Mouse (Mus musculus) forebrain, embryonic 16.5 days (tissue): ENCODE measurements around the gene A930017K11Rik. TPM values are rescaled to one million over a fixed set of nuclear protein-coding genes. Genes with fewer than 3 reads are reported as not detected.
A peak's percentile ranks its signal among the peaks of the same experiment; 100 is the strongest.

Source experiments
- ATAC-seq: fragments of 200-750 bp; cut with Nextera tagmentation; 2 replicates; pipeline ENCODE4 v1.8.0; 2017; ENCODE audit warnings: mild to moderate bottlenecking, moderate library complexity
- H3K27ac ChIP-seq: fragments of 300-500 bp; sonication (generic); 2 replicates; pipeline ENCODE4 v1.5.1; 2014; ENCODE audit warnings: low read length, control low read depth
- H3K27me3 ChIP-seq: fragments of 300-500 bp; sonication (generic); replicated peaks from 2 replicates; pipeline ENCODE4 v1.6.1; 2014; ENCODE audit warnings: low read length; ENCODE audit not compliant: control insufficient read depth, insufficient read depth
- H3K36me3 ChIP-seq: fragments of 300-500 bp; sonication (generic); 2 replicates; pipeline ENCODE4 v1.6.1; 2014; ENCODE audit not compliant: control insufficient read depth, insufficient read depth
- H3K4me1 ChIP-seq: fragments of 300-500 bp; sonication (generic); replicated peaks from 2 replicates; pipeline ENCODE4 v1.6.1; 2014; ENCODE audit warnings: low read length; ENCODE audit not compliant: control insufficient read depth, insufficient read depth
- H3K4me2 ChIP-seq: fragments of 300-500 bp; sonication (generic); 2 replicates; pipeline ENCODE4 v1.6.1; 2014; ENCODE audit warnings: mild to moderate bottlenecking, low read length, control low read depth
- H3K4me3 ChIP-seq: fragments of 300-500 bp; sonication (generic); replicated peaks from 2 replicates; pipeline ENCODE4 v1.5.1; 2014; ENCODE audit warnings: mild to moderate bottlenecking, low read length, control low read depth
- H3K9ac ChIP-seq: fragments of 300-500 bp; sonication (generic); replicated peaks from 2 replicates; pipeline ENCODE4 v1.6.1; 2014; ENCODE audit warnings: low read depth, low read length, control low read depth
- H3K9me3 ChIP-seq: fragments of 300-500 bp; sonication (generic); 2 replicates; pipeline ENCODE4 v1.6.1; 2016; ENCODE audit warnings: low read length; ENCODE audit not compliant: control insufficient read depth
- WGBS: fragments of 180-500 bp; shearing (Covaris S2); extraction: QIAGEN DNeasy Blood & Tissue Kit; methylation state at CpG from one replicate; pipeline ENCODE4 v1.1.7; 2014; 5-methylcytosine and 5-hydroxymethylcytosine counted together
- polyA plus RNA-seq: library from polyadenylated mRNA; unstranded; fragments of >200 nt; fragmentation: Nextera tagmentation; extraction: Ambion mirVana; gene quantifications from 2 replicates; pipeline ENCODE4 v1.2.1, GENCODE M21; 2015

A930017K11Rik gene
- polyA plus RNA-seq, 1 experiment from 2014 or later = not detected

DNA sequence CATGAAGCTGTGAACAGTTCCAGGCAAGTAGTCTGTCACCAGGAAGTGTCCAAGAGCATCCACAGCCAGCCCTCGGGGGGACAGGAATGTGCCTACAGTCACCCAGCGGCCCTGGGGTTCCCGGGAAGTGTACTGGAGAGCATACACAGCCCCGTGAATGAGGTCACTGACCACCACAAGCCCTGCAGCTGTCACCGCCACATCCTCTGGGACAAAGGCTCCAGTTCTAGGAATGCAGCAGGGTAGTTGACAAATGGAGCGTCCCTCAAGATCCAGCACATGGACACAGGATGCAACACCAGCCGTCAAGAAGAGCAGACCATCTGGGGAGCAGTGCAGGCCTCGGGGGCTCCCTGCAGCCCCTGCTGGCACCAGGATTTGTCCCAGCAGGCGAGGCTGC, 8.6 kb downstream of the A930017K11Rik start:
- Histone ChIP-seq H3K4me3 (no peak overlapping the region), H3K27ac (no peak overlapping the region), H3K36me3 (no peaks in the 10 kb centered on the region), H3K27me3 (no peaks in the 10 kb centered on the region), H3K4me1 (peaks cover 14% of the 10 kb centered on the region), H3K9me3 (no peaks in the 10 kb centered on the region), H3K9ac (no peak overlapping the region), H3K4me2 (no peak overlapping the region)
- 73% methylated on average over 9 of the region's 9 CpGs for WGBS
- no peak for ATAC-seq

DNA sequence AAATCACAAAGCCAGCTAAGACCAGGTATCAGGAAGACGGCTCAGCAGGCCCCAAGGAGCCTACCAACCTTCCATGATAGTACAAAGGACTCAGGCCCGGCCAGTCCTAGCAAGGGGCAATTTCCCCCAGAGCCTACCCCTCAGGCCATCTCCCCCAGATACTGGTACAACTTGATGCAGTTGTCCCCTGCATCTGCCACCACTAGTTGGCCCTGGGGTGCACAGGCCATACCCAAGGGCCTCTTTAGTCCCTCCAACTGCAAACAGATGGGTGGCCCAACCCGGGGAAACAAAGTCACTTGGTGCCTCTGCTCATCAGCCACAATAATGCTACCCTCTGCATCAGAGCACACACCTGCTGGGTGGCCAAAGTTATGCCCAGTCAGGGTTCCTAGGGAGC, 9.1 kb downstream of the A930017K11Rik start:
- Histone ChIP-seq H3K27me3 (no peaks in the 10 kb centered on the region), H3K36me3 (no peaks in the 10 kb centered on the region), H3K9ac (no peak overlapping the region), H3K9me3 (no peaks in the 10 kb centered on the region), H3K27ac (no peak overlapping the region), H3K4me1 (peaks cover 14% of the 10 kb centered on the region), H3K4me3 (no peak overlapping the region), H3K4me2 (no peak overlapping the region)
- no peak for ATAC-seq
- 75% methylated on average over 3 of the region's 3 CpGs for WGBS

DNA sequence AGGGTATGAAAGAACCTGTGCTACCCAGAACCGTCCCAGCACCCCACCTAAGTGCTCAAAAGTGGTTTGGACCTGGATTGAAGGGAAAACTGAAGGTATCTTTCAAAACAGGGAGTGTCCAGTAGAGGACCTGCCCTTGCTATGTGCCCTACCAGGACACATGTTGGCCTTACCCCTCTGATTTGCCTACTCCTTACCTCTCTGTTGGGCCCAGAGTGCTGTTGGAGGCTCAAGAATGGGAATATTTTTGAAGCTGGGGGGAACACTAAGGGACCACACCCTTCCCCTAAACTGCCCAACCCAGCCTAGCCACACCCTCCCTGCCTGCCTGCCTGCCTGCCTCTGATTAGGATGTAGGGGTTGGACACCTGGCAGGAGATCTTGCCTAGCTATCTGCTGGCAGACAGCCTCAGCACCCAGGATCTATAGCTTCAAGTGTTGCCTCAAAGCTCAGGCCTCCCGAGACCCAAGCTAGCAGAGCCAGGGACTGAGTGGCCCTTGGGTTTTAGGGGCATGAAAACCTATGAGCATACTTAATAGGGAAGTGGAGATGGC, 9.7 kb downstream of the A930017K11Rik start:
- no peaks in the 10 kb centered on the region for H3K9me3 ChIP-seq
- H3K36me3 ChIP-seq = no peaks in the 10 kb centered on the region
- H3K4me1 ChIP-seq = peaks cover 14% of the 10 kb centered on the region
- no peak for ATAC-seq
- no peak overlapping the region for H3K4me2 ChIP-seq
- H3K27ac ChIP-seq = no peak overlapping the region
- no peaks in the 10 kb centered on the region for H3K27me3 ChIP-seq
- no peak overlapping the region for H3K9ac ChIP-seq
- no peak overlapping the region for H3K4me3 ChIP-seq
- 94% methylated on average over 2 of the region's 2 CpGs for WGBS

DNA sequence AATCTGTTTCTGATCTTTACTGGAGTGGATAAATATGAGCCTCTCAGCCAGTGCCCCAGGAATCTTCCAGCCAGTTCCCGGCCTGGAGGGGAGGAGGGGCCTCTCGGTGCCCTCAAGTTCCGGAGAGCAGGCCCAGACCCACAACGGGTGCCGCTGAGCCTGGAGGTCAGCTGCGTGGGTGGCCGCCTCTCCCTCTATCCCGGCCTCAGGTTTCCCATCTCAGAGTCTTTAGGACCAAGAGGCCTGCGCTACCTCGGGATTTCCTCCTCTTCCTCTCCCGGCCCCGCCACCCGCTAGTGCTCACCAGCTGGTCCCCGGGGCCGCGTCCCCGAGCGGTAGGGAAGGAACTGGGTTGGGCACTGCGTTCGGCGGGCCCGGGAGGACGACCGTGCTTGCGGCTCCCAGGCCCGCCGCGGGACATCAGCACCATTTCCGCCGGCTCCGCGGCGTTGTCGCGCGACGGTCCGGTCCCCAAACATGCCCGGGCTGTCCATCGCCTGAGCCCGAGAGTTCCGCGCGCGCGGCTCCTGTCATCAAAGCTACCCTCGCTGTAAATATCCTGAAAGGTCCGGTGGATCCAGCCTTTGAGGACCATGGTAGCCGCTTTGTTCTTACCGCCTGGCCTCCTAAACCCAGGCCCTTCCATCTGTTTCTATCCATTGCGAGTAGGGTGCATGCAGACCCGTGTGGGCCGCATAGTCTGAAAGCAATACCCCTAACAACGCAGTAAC, 10.7 kb downstream of the A930017K11Rik start:
- 3% methylated on average over 54 of the region's 54 CpGs for WGBS

DNA sequence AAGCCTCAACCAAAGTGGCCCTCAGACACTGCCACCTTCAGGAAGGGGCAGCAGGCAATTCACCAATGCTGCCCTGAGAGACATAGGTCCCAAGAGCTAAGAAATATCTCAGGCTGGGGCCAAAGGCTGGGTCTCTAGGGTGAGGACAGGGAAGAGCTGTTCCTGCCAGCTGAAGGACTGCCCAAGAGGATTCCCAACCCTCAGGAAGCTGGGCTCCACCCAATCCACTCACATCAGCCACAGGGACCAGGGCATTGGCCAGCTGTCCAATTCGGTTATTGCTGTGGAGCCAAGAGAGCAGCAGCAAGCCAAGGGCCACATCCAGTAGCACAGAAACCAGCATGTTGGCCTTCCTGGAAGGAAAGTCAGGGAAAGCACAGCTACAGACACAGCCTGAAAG, 17.8 kb downstream of the A930017K11Rik start:
- no peaks in the 10 kb centered on the region for H3K9me3 ChIP-seq
- no peaks in the 10 kb centered on the region for H3K27me3 ChIP-seq
- no peak for ATAC-seq
- H3K27ac ChIP-seq = no peak overlapping the region
- 89% methylated on average over 1 of the region's 1 CpGs for WGBS
- no peak overlapping the region for H3K9ac ChIP-seq
- H3K4me2 ChIP-seq = no peak overlapping the region
- H3K4me3 ChIP-seq = no peak overlapping the region
- peaks cover 22% of the 10 kb centered on the region for H3K36me3 ChIP-seq
- no peaks in the 10 kb centered on the region for H3K4me1 ChIP-seq

More for the DNA sequence above, 10.7 kb downstream of the A930017K11Rik start:
- Histone ChIP-seq H3K36me3 (peaks cover under 1% of the 10 kb centered on the region; the same call in 1 of the 2 replicates), H3K4me2 (peak overlapping the region; percentile 88), H3K4me3 (peak overlapping the region; percentile 58), H3K4me1 (peaks cover 14% of the 10 kb centered on the region), H3K27ac (peak overlapping the region; percentile 54), H3K9me3 (no peaks in the 10 kb centered on the region), H3K27me3 (no peaks in the 10 kb centered on the region), H3K9ac (peak overlapping the region; percentile 77)
- ATAC-seq = peak; percentile 86

DNA sequence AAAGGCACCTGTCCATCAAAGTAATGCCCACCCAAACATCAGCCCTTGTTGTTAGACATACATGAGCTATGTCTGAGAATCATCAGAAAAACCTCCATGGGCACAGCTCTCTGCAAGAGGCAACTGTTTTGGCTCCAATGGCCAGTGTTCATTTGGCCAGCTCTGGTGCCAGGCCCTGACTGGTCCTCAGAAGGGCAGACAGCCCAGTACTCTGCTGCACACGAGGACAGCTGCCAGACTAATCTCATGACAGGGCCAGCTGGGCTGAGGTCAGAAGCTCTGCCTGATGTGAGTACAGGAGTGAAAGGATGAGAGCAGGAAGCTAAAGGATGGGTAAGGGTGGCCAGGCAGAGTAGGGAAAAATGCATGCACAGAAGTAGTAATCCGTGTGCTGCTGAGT, 27.0 kb downstream of the A930017K11Rik start:
- 68% methylated on average over 2 of the region's 2 CpGs for WGBS
- Histone ChIP-seq H3K36me3 (peaks cover 3% of the 10 kb centered on the region; the same call in 1 of the 2 replicates), H3K9me3 (no peaks in the 10 kb centered on the region), H3K27me3 (no peaks in the 10 kb centered on the region), H3K4me3 (no peak overlapping the region), H3K9ac (no peak overlapping the region), H3K4me1 (peaks cover 4% of the 10 kb centered on the region; the same call in 1 of the 2 replicates), H3K27ac (no peak overlapping the region), H3K4me2 (no peak overlapping the region)
- no peak for ATAC-seq

DNA sequence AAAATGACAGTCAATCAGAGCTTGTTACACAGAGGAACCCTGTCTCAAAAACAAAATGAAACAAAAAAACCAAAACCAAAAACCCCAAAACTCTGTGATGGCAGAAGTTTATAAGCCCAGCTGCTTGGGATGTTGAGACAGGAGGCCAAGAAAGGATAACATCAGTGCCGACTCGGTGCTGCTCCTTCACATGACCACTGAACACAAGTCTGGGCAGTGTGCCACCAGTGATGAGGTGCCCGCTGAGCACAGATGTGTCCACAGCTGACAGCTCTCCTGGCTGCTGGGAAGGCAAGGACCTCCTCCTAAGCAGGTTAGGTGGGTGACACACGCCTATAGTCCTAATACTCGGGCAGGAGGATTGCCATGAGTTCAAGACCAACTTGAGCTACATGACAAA, 30.2 kb downstream of the A930017K11Rik start:
- no peaks in the 10 kb centered on the region for H3K9me3 ChIP-seq
- H3K27ac ChIP-seq = no peak overlapping the region
- H3K27me3 ChIP-seq = no peaks in the 10 kb centered on the region
- H3K4me1 ChIP-seq = peaks cover 21% of the 10 kb centered on the region
- no peak overlapping the region for H3K9ac ChIP-seq
- no peak overlapping the region for H3K4me2 ChIP-seq
- ATAC-seq = no peak
- no peak overlapping the region for H3K4me3 ChIP-seq
- WGBS = 74% methylated on average over 5 of the region's 5 CpGs
- H3K36me3 ChIP-seq = no peaks in the 10 kb centered on the region

DNA sequence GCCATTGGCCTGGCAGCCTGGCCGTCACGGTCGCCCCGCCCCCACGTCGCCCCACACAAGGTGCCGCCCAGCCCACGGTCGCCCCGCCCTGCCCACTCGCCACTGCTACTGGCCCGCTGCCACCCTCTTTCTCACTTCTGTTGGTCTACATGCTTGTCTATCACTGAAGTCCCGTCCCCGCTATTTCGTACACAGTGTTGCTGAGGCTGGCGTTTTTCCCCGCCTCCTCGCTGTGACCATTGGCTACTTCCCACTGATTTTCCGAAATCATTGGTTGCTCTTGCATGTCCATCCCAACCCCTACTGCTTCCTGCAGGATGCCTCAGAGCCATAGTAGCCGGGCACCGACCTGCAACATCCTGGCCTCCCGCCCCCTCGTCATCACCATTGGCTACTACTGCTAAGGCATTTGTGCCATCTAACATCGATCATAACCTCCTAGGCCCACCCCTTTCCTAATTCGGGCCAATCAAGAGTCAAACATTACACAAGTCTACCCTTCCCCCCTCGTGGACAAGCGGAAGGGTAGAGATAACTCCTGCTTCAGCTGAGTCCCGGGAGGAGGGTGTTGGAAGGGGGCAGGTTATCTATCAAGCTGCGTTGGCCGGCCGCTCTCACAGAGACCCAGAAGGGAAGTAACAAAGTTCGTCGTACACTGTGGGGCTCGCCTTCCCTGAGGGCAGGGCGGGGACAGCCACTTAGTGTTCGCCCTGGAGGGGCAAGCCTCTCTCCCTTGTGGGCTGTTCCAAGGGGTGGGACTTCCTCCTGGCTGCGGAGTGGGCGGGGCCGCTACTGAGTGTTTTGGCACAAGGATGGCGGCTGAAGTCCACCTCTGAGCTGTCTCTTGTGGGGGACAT, 32.4 kb downstream of the A930017K11Rik start:
- Histone ChIP-seq H3K4me1 (peaks cover 23% of the 10 kb centered on the region), H3K27me3 (no peaks in the 10 kb centered on the region), H3K9ac (peak overlapping the region; percentile 68), H3K4me3 (peak overlapping the region; percentile 99), H3K9me3 (no peaks in the 10 kb centered on the region), H3K4me2 (peak overlapping the region; percentile 76), H3K27ac (peak overlapping the region; percentile 96), H3K36me3 (no peaks in the 10 kb centered on the region)
- ATAC-seq = peak; percentile 97
- under 1% methylated on average over 40 of the region's 40 CpGs for WGBS

DNA sequence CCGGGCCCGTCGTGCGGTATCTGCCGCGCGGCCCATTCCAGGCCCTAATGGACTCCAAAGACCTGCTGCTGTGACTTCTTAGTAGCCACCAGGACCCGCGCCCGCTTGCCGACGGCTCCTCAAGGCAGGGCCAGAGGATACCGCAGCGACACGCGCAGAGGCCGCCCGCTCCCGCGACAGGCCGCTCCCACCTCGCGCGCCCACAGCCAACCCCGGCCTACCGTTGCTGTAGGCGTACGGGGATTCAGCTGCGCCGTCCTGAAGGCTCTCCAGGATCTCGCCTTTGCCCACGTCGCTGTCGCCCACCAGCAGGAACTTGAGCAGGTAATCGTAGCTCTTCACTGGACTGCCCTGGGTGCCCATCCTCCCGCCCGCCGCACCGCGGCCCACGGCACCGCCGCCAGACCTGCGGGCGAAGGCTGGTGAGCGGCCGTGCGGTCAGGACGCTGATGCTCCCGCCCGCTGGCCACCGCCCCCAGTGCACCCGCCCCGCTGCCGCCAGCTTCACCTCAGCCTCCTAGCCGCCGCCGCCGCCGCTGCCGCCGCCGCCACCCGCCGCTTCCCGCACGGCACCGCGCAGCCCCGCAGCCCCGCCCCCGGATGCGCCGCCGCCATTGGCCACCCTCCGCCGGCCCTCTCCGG, 33.1 kb downstream of the A930017K11Rik start, which contains the start of gene Rab40c:
Gene Rab40c (minus strand): TSS at position 584 of the 642 bp plus-strand sequence.
- H3K4me3 ChIP-seq = peak within 1 kb of the TSS; percentile 99
- peak; percentile 85 for ATAC-seq
- no peaks in the 10 kb centered on the region for H3K27me3 ChIP-seq
- WGBS = 0% methylated on average over 67 of the region's 78 CpGs
- no peaks in the 10 kb centered on the region for H3K36me3 ChIP-seq
- no peaks in the 10 kb centered on the region for H3K9me3 ChIP-seq
- H3K4me1 ChIP-seq = peaks cover 23% of the 10 kb centered on the region
- H3K27ac ChIP-seq = peak within 1 kb of the TSS; percentile 96
- peak within 1 kb of the TSS; percentile 88 for H3K4me2 ChIP-seq
- H3K9ac ChIP-seq = peak within 1 kb of the TSS; percentile 84
